Mouse (Mus musculus) MEL (cell line): ENCODE measurements around the gene Pusl1. TPM values are rescaled to one million over a fixed set of nuclear protein-coding genes. Genes with fewer than 3 reads are reported as not detected.

Experiments used
- DNase-seq: peaks from one replicate; pipeline ENCODE4 v3.0.0; 2011; ENCODE audit warnings: low read depth, low spot score
- H3K27ac ChIP-seq: 2 replicates; pipeline ENCODE4 v1.5.1; 2012; ENCODE audit warnings: low read depth, mild to moderate bottlenecking, control low read depth, low read length, moderate library complexity; ENCODE audit not compliant: control insufficient read depth
- H3K27me3 ChIP-seq, 2 experiments: fragments of 150-350 bp in 1 of 2; sonication (generic) in 1 of 2; 2 replicates each; pipeline ENCODE4 v1.6.1; 2012; ENCODE audit warnings: low read length in 2 of 2, mild to moderate bottlenecking in 2 of 2, improper control_type of control experiment in 1 of 2, moderate library complexity in 1 of 2; ENCODE audit not compliant: insufficient read depth in 2 of 2, control insufficient read depth in 1 of 2
- H3K36me3 ChIP-seq, 2 experiments: 2 replicates each; pipeline ENCODE4 v1.6.1; 2012 to 2014; ENCODE audit warnings: low read length in 2 of 2, improper control_type of control experiment in 1 of 2, inconsistent platforms in 1 of 2, mild to moderate bottlenecking in 1 of 2; ENCODE audit not compliant: insufficient read depth in 2 of 2, control insufficient read depth in 1 of 2
- H3K4me1 ChIP-seq, 2 experiments: fragments of 150-350 bp in 1 of 2; sonication (generic) in 1 of 2; 2 replicates each; pipeline ENCODE4 v1.6.1; 2012; ENCODE audit warnings: low read length in 2 of 2, improper control_type of control experiment in 1 of 2, mild to moderate bottlenecking in 1 of 2; ENCODE audit not compliant: insufficient read depth in 2 of 2, control insufficient read depth in 1 of 2
- H3K4me3 ChIP-seq, 2 experiments: fragments of 150-350 bp in 1 of 2; sonication (generic) in 1 of 2; 2 replicates each; pipeline ENCODE4 v1.5.1; 2012; ENCODE audit warnings: low read depth in 2 of 2, low read length in 2 of 2, mild to moderate bottlenecking in 2 of 2, moderate library complexity in 2 of 2, control low read depth in 1 of 2, improper control_type of control experiment in 1 of 2; ENCODE audit not compliant: control insufficient read depth in 1 of 2, insufficient read depth in 1 of 2
- H3K79me2 ChIP-seq: 2 replicates; pipeline ENCODE4 v1.6.1; 2012; ENCODE audit warnings: mild to moderate bottlenecking, low read length, moderate library complexity; ENCODE audit not compliant: control insufficient read depth, poor library complexity, insufficient read depth
- H3K9ac ChIP-seq: 2 replicates; pipeline ENCODE4 v1.6.1; 2012; ENCODE audit warnings: low read depth, mild to moderate bottlenecking, control low read depth, low read length, moderate library complexity; ENCODE audit not compliant: control insufficient read depth, poor library complexity, severe bottlenecking
- H3K9me3 ChIP-seq: fragments of 150-350 bp; sonication (generic); replicated peaks from 2 replicates; pipeline ENCODE4 v1.6.1; 2012; ENCODE audit warnings: mild to moderate bottlenecking, low read length, improper control_type of control experiment, moderate library complexity; ENCODE audit not compliant: insufficient read depth
- BHLHE40 ChIP-seq: IDR thresholded peaks from 2 replicates; pipeline ENCODE4 v1.6.1; 2012; ENCODE audit warnings: low read depth, mild to moderate bottlenecking, inconsistent platforms, low read length, improper control_type of control experiment, borderline replicate concordance
- CHD2 ChIP-seq: IDR thresholded peaks from 2 replicates; pipeline ENCODE4 v1.6.1; 2011; ENCODE audit warnings: low read length, improper control_type of control experiment
- EP300 ChIP-seq, 2 experiments: IDR thresholded peaks; 2 replicates each; pipeline ENCODE4 v1.6.1; 2011; ENCODE audit warnings: improper control_type of control experiment in 2 of 2, low read length in 2 of 2, low read depth in 1 of 2, mild to moderate bottlenecking in 1 of 2
- ETS1 ChIP-seq: IDR thresholded peaks from 2 replicates; pipeline ENCODE4 v1.6.1; 2012; ENCODE audit warnings: low read depth, mild to moderate bottlenecking, inconsistent platforms, low read length, improper control_type of control experiment, moderate library complexity
- GABPA ChIP-seq: IDR thresholded peaks from 2 replicates; pipeline ENCODE4 v1.6.1; 2012; ENCODE audit warnings: low read depth, mild to moderate bottlenecking, inconsistent platforms, low read length, improper control_type of control experiment, moderate library complexity
- GATA1 ChIP-seq: IDR thresholded peaks from 2 replicates; pipeline ENCODE4 v1.6.1; 2011; ENCODE audit warnings: low read depth, low read length, improper control_type of control experiment
- HCFC1 ChIP-seq: IDR thresholded peaks from 2 replicates; pipeline ENCODE4 v1.6.1; 2012; ENCODE audit warnings: low read depth, mild to moderate bottlenecking, inconsistent platforms, low read length, improper control_type of control experiment, moderate library complexity
- JUND ChIP-seq: IDR thresholded peaks from 2 replicates; pipeline ENCODE4 v1.6.1; 2011; ENCODE audit warnings: low read depth, mild to moderate bottlenecking, improper control_type of control experiment, low read length
- MAFK ChIP-seq: IDR thresholded peaks from 2 replicates; pipeline ENCODE4 v1.6.1; 2011; ENCODE audit warnings: low read depth, mild to moderate bottlenecking, low read length, improper control_type of control experiment, borderline replicate concordance
- MAX ChIP-seq: IDR thresholded peaks from 2 replicates; pipeline ENCODE4 v1.6.1; 2011; ENCODE audit warnings: low read length, improper control_type of control experiment
- MAZ ChIP-seq: IDR thresholded peaks from 2 replicates; pipeline ENCODE4 v1.6.1; 2012; ENCODE audit warnings: low read depth, mild to moderate bottlenecking, inconsistent platforms, low read length, improper control_type of control experiment
- MEF2A ChIP-seq: IDR thresholded peaks from 2 replicates; pipeline ENCODE4 v1.6.1; 2014; ENCODE audit warnings: low read depth, mild to moderate bottlenecking, inconsistent platforms, low read length, improper control_type of control experiment; ENCODE audit not compliant: poor library complexity, insufficient replicate concordance, severe bottlenecking; ENCODE audit errors: extremely low read depth
- MXI1 ChIP-seq: IDR thresholded peaks from 2 replicates; pipeline ENCODE4 v1.6.1; 2011; ENCODE audit warnings: mild to moderate bottlenecking, low read depth, low read length, improper control_type of control experiment
- POLR2A ChIP-seq, 2 experiments: IDR thresholded peaks; 2 replicates each; pipeline ENCODE4 v1.6.1; 2011 to 2012; ENCODE audit warnings: low read length in 2 of 2, mild to moderate bottlenecking in 2 of 2, control low read depth in 1 of 2, improper control_type of control experiment in 1 of 2, low read depth in 1 of 2, moderate library complexity in 1 of 2; ENCODE audit not compliant: control insufficient read depth in 1 of 2, insufficient read depth in 1 of 2, poor library complexity in 1 of 2
- RCOR1 ChIP-seq: IDR thresholded peaks from 2 replicates; pipeline ENCODE4 v1.6.1; 2012; ENCODE audit warnings: low read depth, mild to moderate bottlenecking, inconsistent platforms, low read length, improper control_type of control experiment
- SIN3A ChIP-seq: IDR thresholded peaks from 2 replicates; pipeline ENCODE4 v1.6.1; 2012; ENCODE audit warnings: low read length, improper control_type of control experiment, inconsistent platforms
- TBP ChIP-seq: IDR thresholded peaks from 2 replicates; pipeline ENCODE4 v1.8.0; 2011; ENCODE audit warnings: low read depth, low read length, improper control_type of control experiment
- TCF12 ChIP-seq: IDR thresholded peaks from 2 replicates; pipeline ENCODE4 v1.6.1; 2014; ENCODE audit warnings: low read depth, mild to moderate bottlenecking, inconsistent platforms, low read length, improper control_type of control experiment, moderate library complexity
- UBTF ChIP-seq: IDR thresholded peaks from 2 replicates; pipeline ENCODE4 v1.6.1; 2012; ENCODE audit warnings: low read depth, mild to moderate bottlenecking, inconsistent platforms, low read length, improper control_type of control experiment, moderate library complexity, borderline replicate concordance; ENCODE audit not compliant: insufficient read depth
- USF2 ChIP-seq, 2 experiments: IDR thresholded peaks; 2 replicates each; pipeline ENCODE4 v1.6.1; 2011 to 2012; ENCODE audit warnings: improper control_type of control experiment in 2 of 2, low read length in 2 of 2, borderline replicate concordance in 1 of 2, inconsistent platforms in 1 of 2, low read depth in 1 of 2, mild to moderate bottlenecking in 1 of 2; ENCODE audit not compliant: insufficient read depth in 1 of 2
- ZC3H11A ChIP-seq: IDR thresholded peaks from 2 replicates; pipeline ENCODE4 v1.6.1; 2012; ENCODE audit warnings: low read depth, mild to moderate bottlenecking, inconsistent platforms, low read length, improper control_type of control experiment
- ZMIZ1 ChIP-seq: IDR thresholded peaks from 2 replicates; pipeline ENCODE4 v1.6.1; 2012; ENCODE audit warnings: low read depth, mild to moderate bottlenecking, inconsistent platforms, low read length, improper control_type of control experiment, moderate library complexity
- ZNF384 ChIP-seq: IDR thresholded peaks from 2 replicates; pipeline ENCODE4 v1.6.1; 2012; ENCODE audit warnings: low read depth, mild to moderate bottlenecking, inconsistent platforms, low read length, improper control_type of control experiment
- polyA plus RNA-seq, 2 experiments: library from polyadenylated mRNA; stranded (reverse) in 1 of 2; unstranded in 1 of 2; fragments of >175 nt in 1 of 2; fragments of >200 nt in 1 of 2; gene quantifications; 2 replicates each; pipeline versions ENCODE4 v1.2.1 to v1.2.4; 2012; ENCODE audit warnings: low replicate concordance in 2 of 2, low read depth in 1 of 2; ENCODE audit not compliant: insufficient read length in 2 of 2, insufficient read depth in 1 of 2, missing spikeins in 1 of 2
- total RNA-seq: library from RNA; depleted of rRNA; stranded (reverse); fragments of 300-350 nt; gene quantifications from 2 replicates; pipeline ENCODE4 v1.2.3, GENCODE M21; 2012

Pusl1 gene
- total and polyA plus RNA-seq, 3 experiments, result 65.2 to 68.4 TPM; not detected in 1

GRCm38 (mm10) chr4:155883587-155883986 lies 8.0 kb downstream of the Pusl1 start:
- no peaks in the 10 kb centered on the region for H3K9me3 ChIP-seq
- H3K4me3 ChIP-seq, result no peak overlapping the region
- peaks cover 0 to 10% of the 10 kb centered on the region in 2 experiments; a peak in 2 of 4 replicates for H3K36me3 ChIP-seq
- no peak for TF ChIP-seq SIN3A
- no peak for TF ChIP-seq UBTF
- TF ChIP-seq GABPA, result no peak
- TF ChIP-seq MAX, result no peak
- TF ChIP-seq BHLHE40, result no peak
- TF ChIP-seq MAZ, result no peak
- TF ChIP-seq MEF2A, result no peak
- TF ChIP-seq HCFC1, result no peak
- TF ChIP-seq ZC3H11A, result no peak
- no peak for TF ChIP-seq JUND
- no peak for TF ChIP-seq ETS1
- no peak for DNase-seq
- no peaks in the 10 kb centered on the region for H3K79me2 ChIP-seq
- no peaks in the 10 kb centered on the region for H3K27me3 ChIP-seq
- no peaks in the 10 kb centered on the region for H3K4me1 ChIP-seq
- H3K27ac ChIP-seq, result no peak overlapping the region
- no peak overlapping the region for H3K9ac ChIP-seq

- no peak overlapping the region for H3K27ac ChIP-seq
- peaks cover 5 to 9% of the 10 kb centered on the region in 2 experiments for H3K36me3 ChIP-seq
- DNase-seq, result no peak
- H3K79me2 ChIP-seq, result peaks cover 27% of the 10 kb centered on the region
- peaks cover 4 to 12% of the 10 kb centered on the region in 2 experiments for H3K4me1 ChIP-seq
- no peaks in the 10 kb centered on the region for H3K27me3 ChIP-seq
- no peaks in the 10 kb centered on the region for H3K9me3 ChIP-seq
- no peak overlapping the region for H3K4me3 ChIP-seq
- TF ChIP-seq ZMIZ1, result no peak
- no peak for TF ChIP-seq HCFC1
- no peak for TF ChIP-seq TCF12
- no peak for TF ChIP-seq GATA1
- no peak for TF ChIP-seq USF2 (IDR thresholded peaks at IDR 0.05; ENCODE audit: borderline replicate concordance in 1 of 2, insufficient read depth in 1 of 2, low read depth in 1 of 2, low read length in 2 of 2)
- TF ChIP-seq CHD2, result no peak
- TF ChIP-seq RCOR1, result no peak
- TF ChIP-seq ZNF384, result no peak
- TF ChIP-seq EP300 (IDR thresholded peaks at IDR 0.05; ENCODE audit: low read depth in 1 of 2, low read length in 2 of 2), result no peak
- no peak for TF ChIP-seq ZC3H11A
- TF ChIP-seq TBP, result no peak
- TF ChIP-seq MAFK, result no peak
- no peak for TF ChIP-seq MAZ
- no peak for TF ChIP-seq MEF2A
- TF ChIP-seq POLR2A (IDR thresholded peaks at IDR 0.05; ENCODE audit: control insufficient read depth in 1 of 2, insufficient read depth in 1 of 2, low read depth in 1 of 2, low read length in 2 of 2, poor library complexity in 1 of 2), result no peak
- TF ChIP-seq MXI1, result no peak
- no peak overlapping the region for H3K9ac ChIP-seq
Measured at GRCm38 (mm10) chr4:155871404-155871803, 20.2 kb downstream of the Pusl1 start.
